Mouse (Mus musculus) heart, postnatal 0 days (tissue): Measurements from ENCODE around the gene Crtc1.

Experiments used
- CTCF ChIP-seq: IDR thresholded peaks from 2 replicates; pipeline ENCODE4 v1.5.1; 2016; ENCODE audit warnings: antibody characterized with exemption, control low read depth, low read depth
- EP300 ChIP-seq: IDR thresholded peaks from 2 replicates; pipeline ENCODE4 v1.6.1; 2016; ENCODE audit warnings: antibody characterized with exemption, low read depth

GRCm38 (mm10) chr8:70340659-70341058 is 98.7 kb downstream of the Crtc1 start:
- TF ChIP-seq CTCF (no peak), EP300 (no peak)
